Mouse (Mus musculus): Measurements from ENCODE around the gene Mib2.
"Not testable (repeated sequence)": the region's sequence is repeated elsewhere in the genome, so short reads cannot be mapped to it uniquely, and the experiment has no call there.

Mib2 gene

GRCm38 (mm10) chr4:155670236-155670635 is 1.2 kb upstream of the Mib2 start:
- DNase-seq (ENCODE audit: low spot score), result not testable (repeated sequence)

- DNase-seq (ENCODE audit: low spot score), result no peak
Observed at GRCm38 (mm10) chr4:155669598-155670075, 639 bp upstream of the Mib2 start.

DNA sequence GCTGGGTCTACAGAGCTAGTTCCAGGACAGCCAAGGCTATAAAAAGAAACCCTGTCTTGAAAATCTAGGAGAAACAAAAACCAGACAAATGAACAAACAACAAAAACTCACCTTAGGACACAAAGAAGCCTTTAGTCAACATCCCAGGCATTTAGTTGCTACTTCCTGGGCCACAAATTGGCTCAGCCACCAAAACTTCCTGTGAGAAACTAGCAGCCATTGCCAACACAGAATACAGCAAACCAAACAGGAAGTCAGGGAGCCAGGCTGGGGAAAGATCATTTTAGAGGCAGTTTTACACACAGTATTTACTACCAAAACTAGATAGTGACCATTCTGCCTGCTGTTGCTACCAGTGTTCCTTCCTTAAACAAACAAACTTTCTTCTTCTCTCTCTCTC is 2.1 kb downstream of the Mib2 start:
- no peak for DNase-seq (ENCODE audit: low spot score)

- no peak for DNase-seq (ENCODE audit: low spot score)
Observed at GRCm38 (mm10) chr4:155660641-155661040, 8.4 kb downstream of the Mib2 start.

DNA sequence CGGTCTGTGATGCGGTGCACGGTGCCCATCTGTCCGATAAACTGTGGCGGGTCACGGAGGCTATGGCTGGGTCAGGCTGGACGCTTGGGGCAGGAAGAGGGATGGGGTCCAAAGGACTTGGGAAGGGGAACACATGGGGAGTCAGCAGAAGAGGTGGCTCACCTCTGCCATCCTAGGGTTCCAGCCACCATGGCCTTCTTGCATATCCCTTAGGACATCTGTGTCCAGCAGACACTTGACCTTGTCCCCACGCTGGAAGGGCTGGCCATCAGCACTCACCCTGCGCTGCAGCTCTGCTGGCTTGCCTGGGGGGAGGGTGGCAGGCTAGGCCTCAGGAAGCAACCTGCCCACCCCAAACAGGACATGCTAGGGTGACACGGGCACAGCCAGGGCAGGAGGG is 10.0 kb downstream of the Mib2 start:
- no peak for DNase-seq (ENCODE audit: low spot score)

DNA sequence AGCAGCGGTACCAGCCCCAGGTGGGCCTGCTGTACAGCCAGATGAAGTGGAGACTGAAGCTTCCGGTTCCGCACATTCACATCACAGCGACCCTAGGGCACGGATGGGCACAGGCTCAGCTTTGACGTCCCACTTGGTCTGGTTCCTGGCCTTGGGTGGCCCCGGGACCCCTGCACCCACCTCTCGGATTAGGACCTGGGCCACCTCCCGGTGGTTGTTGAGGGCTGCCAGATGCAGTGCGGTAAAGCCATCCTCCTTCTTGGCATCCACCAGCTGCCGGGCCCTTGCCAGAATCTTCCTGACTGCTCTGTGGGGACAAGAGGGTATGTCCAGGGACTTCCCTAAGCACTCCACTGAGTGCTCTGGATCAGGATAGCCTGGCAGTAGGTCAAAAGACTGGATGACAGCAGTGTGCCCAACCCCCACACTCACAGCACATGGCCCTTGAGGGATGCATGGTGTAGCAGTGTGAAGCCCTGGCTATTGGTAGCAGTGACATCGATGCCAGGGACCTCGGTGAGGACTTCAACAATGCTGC is 12.7 kb downstream of the Mib2 start:
- no peak for DNase-seq (ENCODE audit: low spot score)

GRCm38 (mm10) chr4:155654456-155655298 is 14.3 kb downstream of the Mib2 start:
- DNase-seq (ENCODE audit: low spot score), result no peak

DNA sequence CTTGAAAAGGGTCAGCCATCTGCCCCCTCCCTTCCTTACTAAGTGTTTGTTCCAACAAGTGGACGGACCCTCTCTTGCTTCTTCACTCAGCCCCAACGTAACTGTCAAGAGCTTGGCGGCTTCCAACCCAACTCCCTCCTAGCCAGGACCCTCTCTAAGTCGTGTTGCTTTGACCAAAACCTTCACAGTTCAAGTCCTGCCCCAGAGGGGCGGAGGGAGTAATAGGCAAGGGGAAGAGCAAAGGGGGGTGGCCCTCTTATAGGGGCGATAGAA is 14.9 kb downstream of the Mib2 start:
- DNase-seq (ENCODE audit: low spot score), result no peak

DNA sequence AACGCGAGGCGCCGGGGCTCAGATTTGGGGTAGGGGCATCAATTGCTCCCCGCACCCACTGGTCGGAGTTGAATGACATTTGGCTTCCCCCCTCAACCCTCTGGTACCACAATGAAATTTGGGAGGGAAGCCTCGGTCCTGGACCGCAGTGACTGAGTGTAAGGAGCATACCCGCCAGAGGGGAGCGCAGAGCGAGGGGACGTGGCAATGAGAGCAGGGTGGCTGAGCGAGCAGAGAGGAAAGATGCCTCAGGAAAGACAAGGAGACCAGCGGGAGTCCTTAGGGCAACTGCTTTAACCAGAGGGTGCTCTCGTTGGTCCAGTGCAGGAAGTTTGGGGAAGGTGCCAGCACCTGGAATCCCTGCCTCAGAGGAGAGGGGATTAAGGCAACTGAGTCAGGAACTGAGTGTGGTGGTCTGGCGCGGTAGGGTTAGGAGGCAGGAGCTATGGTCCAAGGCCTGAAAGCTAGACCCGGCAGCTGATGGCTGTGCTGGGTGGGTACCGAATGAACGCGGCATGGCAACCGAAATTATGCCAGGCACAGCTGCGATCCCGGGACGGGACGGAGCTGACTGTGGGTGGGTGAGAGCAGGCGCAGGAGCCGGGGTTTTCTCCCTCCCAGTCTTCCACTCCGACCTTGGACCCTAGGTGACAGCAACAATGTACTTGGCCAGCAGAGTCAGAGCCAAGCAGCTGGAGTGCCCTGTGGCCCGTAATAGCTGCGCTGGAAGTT is 15.4 kb downstream of the Mib2 start:
- no peak for DNase-seq (ENCODE audit: low spot score)

GRCm38 (mm10) chr4:155653086-155653450 is 15.9 kb downstream of the Mib2 start, which contains the start of gene Mmp23:
Gene Mmp23 (minus strand): TSS chr4:155653384.
- DNase-seq (ENCODE audit: low spot score), result no peak

- DNase-seq (ENCODE audit: low spot score), result no peak
Observed at GRCm38 (mm10) chr4:155652283-155653085, 16.5 kb downstream of the Mib2 start.

- no peak for DNase-seq (ENCODE audit: low spot score)
Observed at GRCm38 (mm10) chr4:155651553-155652269, 17.3 kb downstream of the Mib2 start.

GRCm38 (mm10) chr4:155649355-155649754 is 19.6 kb downstream of the Mib2 start:
- no peak for DNase-seq (ENCODE audit: low spot score)

GRCm38 (mm10) chr4:155645721-155646120 is 23.3 kb downstream of the Mib2 start:
- no peak for DNase-seq (ENCODE audit: low spot score)

GRCm38 (mm10) chr4:155645308-155645707 is 23.7 kb downstream of the Mib2 start, which contains the start of gene Gm10563:
Gene Gm10563 (minus strand): TSS chr4:155645408.
- not testable (repeated sequence) for DNase-seq (ENCODE audit: low spot score)

DNA sequence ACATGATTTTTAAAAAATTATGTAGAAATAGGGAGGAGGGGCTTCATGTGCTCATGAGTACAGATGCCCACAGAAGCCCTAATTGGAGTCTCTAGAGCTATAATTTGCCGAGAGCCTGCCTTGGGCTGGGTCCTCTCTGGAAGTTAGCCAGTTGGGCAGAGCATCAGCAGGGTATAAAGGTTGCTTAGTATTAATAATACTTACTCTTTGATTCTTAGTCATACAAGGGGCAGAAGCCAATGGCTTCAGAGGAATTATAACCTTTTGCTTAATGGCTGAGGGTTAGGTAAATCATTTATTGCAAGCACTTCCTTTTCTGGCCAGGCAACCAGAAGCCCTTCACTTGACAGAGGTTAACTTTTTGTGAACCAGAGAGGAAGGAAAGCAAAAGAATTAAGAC is 25.5 kb downstream of the Mib2 start:
- DNase-seq (ENCODE audit: low spot score), result no peak

DNA sequence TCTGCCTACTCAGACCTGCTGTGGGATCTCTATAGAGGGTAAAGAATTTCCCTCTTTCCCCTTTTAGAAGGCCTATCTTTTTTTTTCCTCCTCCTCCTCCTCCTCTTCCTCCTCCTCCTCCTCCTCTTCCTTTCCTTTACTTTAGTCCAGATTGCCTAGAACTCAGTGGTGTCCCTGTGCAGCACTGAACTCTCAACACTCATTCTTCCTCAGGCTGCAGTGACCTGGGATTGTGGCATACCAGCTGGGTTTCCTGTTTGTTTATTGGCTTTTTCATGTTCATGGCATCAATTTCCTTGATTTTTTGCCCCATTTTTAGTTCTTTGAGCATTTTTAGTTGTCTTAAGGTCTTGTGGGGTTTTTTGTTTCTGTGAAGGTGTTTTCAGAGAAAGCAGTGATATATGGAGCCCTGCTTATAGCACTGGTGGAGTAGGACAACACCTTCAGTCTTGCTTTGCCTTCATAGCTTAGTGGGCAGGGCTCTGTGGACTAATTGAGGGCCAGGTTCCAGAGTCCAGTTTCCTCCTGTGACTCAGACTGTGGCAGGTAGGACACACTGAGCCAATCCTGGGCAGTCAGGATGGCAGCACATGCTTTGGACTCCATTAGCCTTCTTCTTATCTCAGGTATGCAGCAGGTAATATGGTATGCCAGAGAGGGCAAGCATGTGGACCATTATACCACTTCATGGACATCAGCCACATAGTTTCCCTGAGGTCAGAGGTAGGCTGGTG is 33.1 kb downstream of the Mib2 start:
- no peak for DNase-seq (ENCODE audit: low spot score)

GRCm38 (mm10) chr4:155630267-155630666 is 38.7 kb downstream of the Mib2 start:
- DNase-seq (ENCODE audit: low spot score), result no peak

DNA sequence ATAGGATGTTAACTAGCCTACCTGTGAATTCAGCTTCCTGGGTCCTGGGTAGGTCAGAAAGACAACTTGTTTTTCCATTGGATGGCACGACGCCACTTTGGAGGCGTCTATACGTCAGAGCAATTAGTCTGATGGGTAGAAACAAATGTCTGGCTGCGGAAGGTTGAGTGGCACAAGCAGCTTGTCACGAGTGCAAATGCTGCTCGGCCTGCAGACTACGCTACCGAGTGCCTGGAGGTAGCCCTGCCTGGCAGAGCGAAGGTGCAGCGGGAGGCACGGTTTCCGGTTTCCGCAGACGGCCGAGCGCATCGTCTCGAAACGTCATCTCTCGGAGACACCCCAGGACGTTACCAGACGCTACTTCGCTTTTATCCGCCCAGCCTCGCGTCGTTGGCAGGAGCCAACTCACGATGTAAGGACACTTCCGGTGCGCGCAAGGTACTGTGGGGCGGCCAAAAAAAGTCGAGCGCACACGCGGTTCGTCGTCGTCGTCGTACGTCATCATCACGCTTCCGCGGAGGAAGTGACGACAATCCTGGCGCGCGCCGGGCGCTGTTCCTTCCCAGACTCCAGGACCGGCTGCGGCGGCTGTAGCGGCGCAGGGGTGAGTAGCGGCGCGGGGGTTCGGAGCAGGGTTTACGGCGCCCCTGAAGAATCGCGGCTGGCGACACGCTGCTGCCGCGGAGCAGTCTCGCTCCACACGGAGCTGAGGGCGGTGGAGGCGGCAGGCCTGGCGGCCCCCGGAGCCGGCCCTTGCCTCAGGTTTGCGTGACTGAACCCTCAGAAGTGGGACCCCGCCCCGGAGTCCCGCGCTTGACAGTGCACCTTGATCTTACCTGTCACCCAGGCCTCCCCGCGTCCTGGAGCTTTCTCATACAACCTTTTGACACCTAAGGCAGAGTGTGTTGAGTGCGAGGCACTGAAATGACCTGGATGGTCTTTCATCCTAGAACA is 44.4 kb downstream of the Mib2 start, which contains the start of gene Cdk11b:
Gene Cdk11b (plus strand): TSS at position 517 of the 954 bp plus-strand sequence.
- peak; percentile 91 for DNase-seq (ENCODE audit: low spot score)

DNA sequence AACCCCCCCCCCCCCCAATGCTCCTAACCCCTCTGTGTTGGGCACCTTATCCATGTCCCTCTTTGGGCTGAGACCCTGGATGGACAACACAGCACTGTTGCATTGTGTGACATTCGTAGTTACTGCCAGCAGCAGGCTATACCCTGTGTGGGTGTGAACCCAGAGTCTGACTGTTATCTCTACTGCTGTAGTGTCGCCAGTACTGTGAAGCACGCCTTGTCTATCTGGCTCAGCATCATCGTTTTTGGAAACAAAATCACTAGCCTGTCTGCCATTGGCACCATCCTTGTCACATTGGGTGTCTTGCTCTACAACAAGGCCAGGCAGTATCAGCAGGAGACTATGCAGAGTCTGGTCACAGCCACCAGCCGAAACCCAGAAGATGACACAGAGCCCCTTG is 50.7 kb downstream of the Mib2 start:
- DNase-seq (ENCODE audit: low spot score), result no peak

Measured in spleen, adult 12 weeks (tissue).